Mouse (Mus musculus): ENCODE measurements around the gene Ctnnbl1.

Gene Ctnnbl1

DNA sequence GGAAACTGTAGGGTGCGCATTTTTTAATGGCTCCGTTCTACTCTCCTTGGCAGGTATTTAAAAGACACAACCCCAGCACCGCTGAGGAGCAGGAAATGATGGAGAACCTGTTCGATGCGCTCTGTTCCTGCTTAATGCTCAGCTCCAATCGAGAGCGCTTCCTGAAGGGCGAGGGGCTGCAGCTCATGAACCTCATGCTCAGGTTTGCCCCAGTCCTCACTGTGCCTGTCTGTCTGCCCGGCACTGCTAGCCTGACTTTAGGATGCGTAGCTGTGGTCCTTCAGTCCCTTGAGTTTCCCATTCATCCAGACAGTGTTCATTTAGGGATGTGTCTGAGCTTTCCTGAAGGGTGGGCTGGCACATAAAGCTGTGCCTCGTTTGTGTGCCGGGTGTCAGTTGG is 82.2 kb downstream of the Ctnnbl1 start:
- no peak for DNase-seq (ENCODE audit: low read depth, low spot score)

DNA sequence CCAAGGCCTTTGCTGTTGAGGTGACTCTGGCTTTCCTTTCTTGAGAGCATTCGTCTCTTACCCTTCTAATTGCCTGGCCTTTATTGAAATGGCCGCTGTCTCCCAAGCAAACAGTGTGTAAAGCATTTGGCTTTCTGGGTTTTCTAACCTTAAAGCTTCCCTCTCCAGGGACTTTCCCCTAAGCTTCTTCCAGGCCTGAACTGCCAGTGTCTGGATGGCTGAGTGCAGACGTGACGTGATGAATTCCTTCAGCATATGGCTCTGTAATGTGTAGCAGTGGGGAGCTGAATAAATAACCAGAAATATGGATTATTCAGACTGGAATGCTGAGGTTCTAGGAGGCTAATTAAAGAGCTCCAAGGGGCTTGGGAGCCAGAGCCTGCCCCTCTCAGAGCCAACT is 84.1 kb downstream of the Ctnnbl1 start:
- no peak for DNase-seq (ENCODE audit: low read depth, low spot score)

DNA sequence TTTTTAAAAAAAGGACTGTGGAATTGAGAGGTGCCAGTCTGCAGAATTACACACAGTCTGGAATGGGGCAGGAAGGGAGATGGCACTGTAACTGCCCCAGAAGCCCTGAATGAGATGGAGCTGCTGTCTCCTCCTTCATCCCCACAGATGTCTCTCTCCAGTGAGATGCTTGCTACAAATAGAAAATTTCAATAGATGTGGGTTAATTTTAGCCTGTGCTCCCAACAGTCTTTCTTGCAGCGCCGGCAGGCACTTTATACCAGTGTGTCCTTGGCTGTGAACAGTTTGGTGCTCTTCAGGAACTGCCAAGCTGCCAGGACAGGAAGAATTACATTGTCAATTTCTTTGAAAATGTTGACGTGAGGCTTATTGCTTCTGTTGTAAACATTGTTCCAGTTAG is 86.3 kb downstream of the Ctnnbl1 start:
- DNase-seq (ENCODE audit: low read depth, low spot score) = no peak

DNA sequence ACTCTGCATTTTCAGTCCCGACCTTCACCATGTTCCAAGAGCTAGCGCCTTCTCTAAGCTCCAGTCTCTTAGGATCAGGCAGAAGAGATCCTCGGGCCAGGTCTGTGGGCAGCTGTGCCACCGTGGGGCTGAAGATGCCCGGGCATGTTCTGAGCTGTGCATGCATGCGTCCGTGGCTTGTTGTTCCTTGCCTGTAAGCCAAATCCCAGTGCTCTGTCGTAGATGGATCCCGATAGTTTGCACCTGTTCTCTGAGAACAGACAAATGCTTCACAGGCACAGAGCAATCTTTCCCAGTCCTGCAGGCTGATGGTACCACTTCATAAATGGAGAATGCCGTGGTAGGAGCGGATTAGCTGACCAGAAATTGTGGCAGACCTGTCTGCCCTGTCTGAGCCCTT is 87.0 kb downstream of the Ctnnbl1 start:
- DNase-seq (ENCODE audit: low read depth, low spot score) = no peak

DNA sequence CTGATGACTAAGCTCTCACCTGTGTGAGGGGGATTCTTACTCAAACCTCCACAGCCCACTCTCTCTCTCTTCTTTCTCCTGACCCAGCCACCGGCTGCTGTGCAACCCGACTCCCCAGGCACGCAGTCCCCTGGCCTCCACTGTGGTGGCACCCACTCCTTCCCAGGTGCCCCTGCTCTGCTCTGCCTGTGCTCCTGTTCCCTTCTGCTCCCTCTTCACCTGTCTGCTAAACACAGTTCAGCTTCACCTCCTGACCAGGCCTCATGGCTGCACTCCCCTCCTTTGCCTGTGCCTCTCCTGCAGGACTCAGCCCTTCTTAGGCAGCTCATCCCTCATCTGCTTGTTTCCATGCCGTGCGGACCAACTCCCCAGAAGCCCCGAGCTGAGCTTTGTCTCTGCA is 92.9 kb downstream of the Ctnnbl1 start:
- DNase-seq (ENCODE audit: low read depth, low spot score) = no peak

DNA sequence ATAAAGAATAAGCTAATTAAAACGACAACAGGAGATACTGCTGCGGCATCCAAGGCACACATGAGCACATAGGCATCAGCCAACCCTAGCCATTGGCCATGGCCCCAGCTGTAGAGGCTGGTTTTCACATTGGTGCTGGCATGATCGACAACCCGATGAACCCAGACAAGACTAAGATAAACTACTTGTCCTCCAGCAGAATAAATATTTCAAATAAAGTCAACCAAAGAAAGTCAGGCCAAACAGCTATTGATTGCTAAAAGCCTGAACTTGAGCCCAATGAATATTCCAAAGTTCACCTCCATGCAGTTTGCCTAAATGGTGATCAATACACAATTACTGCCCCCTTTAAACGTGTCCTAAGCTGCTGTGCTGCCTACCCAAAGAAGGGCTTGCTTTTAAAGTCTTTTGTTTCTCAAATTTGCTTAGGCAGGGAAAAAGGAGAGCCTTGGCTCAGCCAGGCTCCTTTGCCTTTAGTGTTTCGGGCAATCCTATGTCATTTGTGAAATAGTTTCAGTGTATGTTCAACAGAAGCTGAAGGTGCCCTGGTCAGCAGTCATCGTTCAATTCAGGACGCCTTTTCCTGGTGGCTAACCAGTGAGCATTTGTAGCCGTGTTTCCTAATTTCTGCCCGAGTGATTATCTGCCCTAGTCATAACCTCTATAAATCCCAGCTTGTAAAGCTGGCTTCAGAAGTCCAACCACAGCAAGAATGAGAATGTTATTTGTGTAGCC is 93.6 kb downstream of the Ctnnbl1 start:
- DNase-seq (ENCODE audit: low read depth, low spot score) = no peak

DNA sequence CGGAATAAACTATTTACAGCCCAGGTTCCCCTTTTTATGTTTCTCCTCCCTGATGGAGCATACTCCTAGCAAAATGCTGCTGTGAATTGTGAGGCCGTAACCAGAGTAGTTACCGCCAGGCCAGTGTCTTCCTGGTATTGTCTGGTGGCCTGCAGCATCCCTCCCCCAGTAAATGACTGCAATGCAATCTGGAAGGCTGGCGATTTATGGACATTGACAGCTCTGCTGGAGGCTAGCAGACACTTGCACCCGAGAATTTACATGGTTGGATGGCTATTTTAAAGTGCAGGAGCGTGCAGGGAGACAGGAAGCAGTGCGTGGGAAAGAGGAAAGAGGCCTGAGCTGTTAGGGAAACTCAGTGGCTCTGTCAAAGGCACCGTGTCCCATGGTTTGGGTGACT is 99.8 kb downstream of the Ctnnbl1 start:
- DNase-seq (ENCODE audit: low read depth, low spot score) = no peak

DNA sequence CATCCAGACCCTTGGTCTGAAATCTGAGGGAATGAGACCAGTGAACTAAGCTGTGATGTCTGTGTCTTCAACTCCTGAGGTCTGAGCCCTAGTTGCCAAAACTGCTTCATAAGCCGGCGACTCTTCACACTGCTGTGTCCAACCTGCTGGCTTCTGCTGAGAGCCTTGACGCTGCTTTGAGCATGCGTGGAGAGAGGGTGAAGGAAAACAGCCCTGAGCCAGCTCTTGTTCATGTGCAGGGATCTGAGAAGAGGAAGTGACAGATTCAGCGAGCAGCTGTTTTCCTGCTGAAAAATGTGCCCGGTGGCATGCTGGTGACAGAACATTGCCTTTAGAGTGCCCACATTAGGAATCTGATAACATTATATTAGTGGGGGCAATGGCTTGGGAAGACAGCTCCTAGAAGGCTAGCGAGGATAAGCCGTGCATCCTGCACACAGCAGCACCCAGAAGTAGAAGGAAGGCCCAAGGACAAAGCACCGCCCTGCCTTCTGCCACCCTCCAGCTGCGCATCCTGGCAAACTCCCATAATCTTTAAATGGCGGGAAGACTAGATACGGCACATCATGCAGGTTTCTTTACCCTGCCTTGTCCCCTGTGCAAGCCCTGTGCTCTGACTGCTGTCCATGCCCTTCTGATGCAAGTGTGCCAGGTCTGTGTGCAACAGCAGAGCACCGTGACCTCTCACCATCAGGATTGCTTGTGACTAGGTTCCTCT is 101.2 kb downstream of the Ctnnbl1 start:
- no peak for DNase-seq (ENCODE audit: low read depth, low spot score)

DNA sequence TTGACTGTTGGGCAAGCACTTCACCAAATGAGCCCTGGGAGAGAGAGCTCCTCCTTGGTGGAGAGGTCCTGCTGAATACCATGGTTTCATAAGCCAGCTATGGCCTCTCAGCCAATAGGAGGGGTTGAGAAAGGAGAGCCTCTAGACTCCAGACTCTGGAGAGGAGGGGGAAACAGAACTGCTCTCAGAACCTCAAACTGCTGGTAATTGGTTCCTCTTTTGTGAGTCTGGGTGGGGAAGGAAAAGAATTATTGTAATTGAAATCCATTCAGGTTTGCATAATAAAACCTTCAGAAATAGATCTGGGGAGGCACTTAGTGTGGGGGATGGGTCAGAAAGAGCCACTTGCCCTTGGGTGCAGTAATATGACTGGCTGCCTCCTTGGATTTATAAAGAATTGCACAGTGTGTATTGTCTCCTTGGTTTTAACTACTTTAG is 103.5 kb downstream of the Ctnnbl1 start:
- no peak for DNase-seq (ENCODE audit: low read depth, low spot score)

DNA sequence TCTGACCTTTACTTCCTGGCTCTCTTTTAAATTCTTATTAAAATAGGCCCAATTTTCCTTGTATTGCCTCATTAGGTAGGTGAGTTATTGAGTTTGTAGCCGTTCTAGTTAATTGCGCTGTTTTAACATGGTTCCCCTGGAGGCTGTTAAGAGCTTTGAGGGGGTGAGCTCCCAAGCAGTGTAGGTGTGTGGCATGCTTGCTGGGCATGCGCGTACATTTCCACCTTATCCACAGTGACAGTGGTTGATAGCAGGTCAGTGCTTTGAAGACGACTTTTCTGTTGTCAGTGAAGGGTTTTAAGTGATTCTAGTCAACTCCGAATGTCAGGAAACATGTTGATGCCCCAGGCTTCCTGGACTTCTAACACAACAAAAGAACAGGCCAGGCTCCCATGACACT is 103.9 kb downstream of the Ctnnbl1 start:
- DNase-seq (ENCODE audit: low read depth, low spot score) = no peak

DNA sequence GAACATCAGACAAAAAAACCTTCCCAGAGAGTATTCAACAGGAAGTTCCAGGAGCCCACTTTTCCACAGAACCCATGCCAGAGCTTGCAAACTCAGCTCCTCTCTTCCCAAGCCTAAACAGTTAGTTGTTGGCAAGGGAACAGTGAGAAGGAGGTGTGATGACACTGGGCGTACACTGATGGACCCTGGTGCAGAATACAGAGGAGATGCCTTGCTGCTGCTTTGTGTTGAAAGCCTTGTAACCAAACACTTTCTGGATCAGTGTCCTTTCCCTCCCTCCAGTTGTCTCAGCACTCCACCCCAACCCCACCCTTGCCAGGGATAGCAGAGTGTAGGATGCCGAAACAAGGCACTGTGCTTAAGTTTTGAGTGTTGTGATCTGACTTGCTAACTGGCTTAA is 107.5 kb downstream of the Ctnnbl1 start:
- DNase-seq (ENCODE audit: low read depth, low spot score) = no peak

DNA sequence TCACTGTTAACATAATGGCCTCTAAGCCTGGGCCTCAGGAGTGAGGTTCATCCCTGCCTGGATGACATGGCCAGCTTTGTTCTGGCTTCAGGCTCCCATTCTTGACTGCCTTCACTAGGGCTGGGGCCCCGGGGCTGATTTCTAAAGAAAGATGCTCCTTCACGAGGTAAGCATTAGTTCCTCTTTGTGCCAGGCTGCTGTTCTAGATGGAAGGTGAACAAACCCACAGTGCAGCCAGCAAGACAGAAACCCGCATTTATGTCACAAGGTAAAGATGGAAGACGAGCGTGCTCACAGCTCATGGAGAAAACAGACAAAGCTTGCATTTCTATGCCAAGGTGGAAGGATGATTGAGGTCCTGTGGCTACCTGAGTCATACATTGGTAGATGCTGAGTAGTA is 108.6 kb downstream of the Ctnnbl1 start:
- no peak for DNase-seq (ENCODE audit: low read depth, low spot score)

DNA sequence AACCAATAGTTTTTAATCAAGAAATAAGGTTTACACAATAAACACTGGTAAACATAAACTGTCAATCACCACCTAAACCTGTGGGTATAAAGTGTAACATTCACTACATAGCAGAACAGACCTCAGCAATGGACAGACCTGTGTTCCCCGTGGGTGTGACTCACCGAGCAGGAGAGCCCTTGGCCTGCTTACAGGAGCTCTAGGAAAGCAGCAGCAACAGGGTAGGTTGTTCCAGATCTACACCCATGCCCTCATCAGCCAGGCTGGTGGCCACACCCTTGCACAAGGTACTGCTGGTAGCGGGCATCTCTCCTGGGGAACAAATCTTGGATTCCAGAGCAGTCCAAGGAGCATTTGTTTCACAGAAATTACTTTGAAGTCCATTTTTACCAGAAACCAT is 115.9 kb downstream of the Ctnnbl1 start:
- no peak for DNase-seq (ENCODE audit: low read depth, low spot score)

DNA sequence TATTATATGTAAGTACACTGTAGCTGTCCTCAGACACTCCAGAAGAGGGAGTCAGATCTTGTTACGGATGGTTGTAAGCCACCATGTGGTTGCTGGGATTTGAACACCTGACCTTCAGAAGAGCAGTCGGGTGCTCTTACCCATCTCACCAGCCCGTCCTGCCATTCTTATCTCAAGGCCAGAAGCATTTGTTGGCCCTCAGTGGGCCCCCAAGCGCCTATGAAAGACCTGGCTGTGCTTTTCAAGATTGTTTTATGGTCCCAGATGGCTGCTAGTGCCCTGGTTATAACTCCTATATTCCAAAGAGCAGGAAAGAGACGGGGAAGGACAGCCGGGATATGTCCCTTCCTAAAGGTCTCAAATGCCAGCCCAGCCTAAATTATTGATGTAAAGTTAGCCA is 118.6 kb downstream of the Ctnnbl1 start:
- no peak for DNase-seq (ENCODE audit: low read depth, low spot score)

DNA sequence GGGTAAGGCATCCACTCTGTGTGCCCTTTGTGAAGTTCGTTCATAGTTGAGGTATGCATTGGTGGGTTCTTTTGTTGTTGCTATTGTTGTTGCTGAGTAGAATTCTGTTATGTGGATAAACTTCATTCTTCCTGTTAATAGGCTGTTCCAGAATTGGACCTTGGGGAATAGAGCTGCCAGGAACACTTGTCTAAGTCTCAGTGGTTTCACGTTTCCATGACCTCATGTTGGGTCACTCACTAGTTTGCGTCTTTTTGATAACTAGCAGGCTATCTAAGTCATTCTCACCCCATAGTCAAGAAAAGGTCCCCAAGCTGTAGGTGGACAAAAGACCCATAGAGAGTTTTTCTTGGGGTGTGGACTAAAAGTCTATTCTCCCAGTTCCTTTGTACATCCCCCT is 120.3 kb downstream of the Ctnnbl1 start:
- DNase-seq (ENCODE audit: low read depth, low spot score) = no peak

DNA sequence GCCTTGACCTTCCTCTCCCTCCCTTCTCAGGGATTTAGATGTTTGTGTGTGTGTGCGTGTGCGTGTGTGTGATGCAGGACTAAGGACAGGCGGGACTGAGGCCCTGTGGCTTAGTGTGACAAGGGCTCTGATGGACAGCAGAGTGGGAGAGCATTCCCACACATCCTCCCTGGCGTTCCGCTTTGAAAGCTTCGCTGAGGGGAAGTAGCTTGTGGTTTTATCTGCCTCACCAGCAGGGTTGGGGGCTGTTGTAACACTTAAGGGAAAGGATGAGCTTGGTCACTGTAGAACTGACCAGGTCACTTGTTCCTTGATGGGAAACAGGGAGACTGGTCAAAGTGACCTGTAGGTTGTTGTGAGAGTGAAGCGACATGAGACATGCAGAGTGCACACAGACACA is 121.1 kb downstream of the Ctnnbl1 start:
- no peak for DNase-seq (ENCODE audit: low read depth, low spot score)

DNA sequence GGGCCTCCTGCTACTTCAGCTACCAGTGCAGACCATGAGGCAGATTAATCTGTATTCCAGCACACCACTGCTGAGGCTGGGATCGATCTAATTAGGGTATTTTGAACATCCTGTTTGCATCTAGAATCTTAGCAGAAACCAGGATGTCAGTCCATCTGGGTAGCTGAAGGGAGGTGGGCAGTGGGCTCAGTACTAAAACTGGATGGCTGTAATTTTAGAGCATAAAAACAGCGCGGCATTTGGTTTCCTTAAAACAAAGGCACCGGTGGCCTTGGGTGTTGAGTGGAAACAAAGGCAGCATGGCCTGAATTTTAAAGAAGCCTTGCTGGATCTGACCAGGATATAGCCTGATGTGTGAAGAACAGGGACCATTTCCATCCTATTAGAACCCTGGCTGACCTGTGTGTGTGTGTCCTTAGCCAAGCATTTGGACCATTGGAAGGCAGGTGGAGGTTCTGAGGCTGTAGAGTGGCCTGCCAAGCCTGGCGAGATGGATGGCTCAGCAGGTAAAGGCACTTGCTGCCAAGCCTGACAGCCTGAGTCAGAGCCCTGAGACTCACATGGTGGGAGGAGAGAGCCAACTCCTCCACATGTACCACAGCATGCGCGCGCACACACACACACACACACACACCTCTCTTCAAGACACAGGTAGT is 122.0 kb downstream of the Ctnnbl1 start:
- DNase-seq (ENCODE audit: low read depth, low spot score) = no peak

DNA sequence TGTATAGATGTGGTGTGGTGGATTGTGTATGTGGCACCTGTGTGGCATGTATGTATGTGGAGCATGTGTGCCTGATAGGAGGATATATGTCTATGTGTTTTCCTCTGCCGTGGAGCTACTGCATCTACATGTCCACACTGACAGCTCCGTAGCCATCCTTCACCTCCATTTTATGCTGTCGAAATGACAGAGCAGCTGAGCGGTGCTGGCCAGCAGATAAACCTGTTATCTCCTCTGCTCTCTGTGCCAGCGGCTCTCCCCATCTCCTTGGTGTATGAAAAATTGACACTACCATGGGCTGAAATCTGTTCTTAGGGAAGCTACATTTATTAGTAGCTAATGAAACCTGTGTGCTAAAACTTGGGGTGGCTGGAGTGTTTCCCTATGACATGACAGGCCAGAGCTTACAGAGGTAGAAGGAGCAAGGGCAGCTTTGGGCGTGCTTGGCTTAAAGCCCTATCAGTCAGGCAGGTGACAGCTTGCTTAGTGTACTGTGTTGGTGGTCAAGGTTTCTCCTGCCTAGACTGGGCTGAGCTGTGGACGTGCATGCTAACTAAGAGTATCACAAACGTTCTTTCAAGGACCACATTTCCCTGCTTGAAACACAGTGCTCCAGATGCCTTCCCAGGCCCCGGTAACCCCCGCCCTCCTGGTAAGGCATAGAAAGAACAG is 124.2 kb downstream of the Ctnnbl1 start:
- no peak for DNase-seq (ENCODE audit: low read depth, low spot score)

DNA sequence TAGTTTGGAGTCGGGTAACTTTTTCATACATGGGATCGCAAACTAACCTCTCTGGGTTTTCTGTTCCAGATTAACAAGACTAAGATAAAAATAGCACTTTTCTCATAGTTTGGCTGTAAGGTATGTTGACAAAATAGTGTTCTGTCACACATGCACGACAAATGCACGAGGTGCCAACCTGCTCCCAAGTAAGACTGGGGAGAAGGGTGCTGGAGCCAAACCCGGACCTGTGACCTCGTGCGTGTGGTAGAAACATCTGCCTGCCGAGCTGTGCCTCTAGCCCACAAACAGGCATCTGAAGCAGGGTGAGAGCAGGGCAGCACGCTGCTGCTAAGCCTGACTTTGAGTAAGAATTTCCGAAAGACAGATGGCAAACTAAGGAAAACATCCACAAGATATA is 125.1 kb downstream of the Ctnnbl1 start:
- no peak for DNase-seq (ENCODE audit: low read depth, low spot score)

DNA sequence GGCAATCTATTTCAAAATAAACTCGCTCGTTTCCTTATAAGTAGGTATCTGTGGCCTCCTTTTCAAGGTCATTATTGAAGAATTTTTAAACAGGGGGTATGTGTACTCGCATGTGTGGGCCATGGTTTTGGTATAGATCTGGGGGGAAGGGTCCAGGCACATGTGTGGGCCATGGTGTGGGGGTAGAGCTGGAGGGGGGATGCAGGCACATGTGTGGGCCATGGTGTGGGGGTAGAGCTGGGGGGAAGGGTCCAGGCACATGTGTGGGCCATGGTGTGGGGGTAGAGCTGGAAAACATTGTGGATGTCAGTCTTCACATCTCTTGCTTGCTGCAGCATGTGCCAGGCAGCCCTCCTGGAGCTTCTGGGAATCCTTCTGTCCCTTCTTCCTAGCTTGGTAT is 129.9 kb downstream of the Ctnnbl1 start:
- DNase-seq (ENCODE audit: low read depth, low spot score) = no peak

DNA sequence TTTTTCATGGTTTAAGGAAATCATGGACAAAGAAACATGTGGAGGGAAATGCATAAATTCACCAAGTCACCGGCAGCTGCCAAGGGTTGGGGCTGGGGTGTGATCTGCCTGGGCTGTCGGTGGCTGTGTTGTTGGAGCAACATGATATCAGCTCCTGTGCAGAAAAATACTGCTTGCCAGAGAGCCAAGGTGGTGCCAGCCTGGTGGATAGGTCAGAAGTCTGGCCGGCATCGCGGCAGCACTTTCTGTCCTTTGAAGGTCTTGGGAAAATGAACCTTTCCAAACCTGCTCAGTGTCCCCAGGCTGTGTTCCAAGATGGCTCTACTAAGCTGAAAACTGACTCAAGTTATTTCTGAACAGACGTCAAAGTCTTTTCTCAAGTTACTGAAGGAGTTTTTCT is 133.0 kb downstream of the Ctnnbl1 start:
- DNase-seq (ENCODE audit: low read depth, low spot score) = no peak

DNA sequence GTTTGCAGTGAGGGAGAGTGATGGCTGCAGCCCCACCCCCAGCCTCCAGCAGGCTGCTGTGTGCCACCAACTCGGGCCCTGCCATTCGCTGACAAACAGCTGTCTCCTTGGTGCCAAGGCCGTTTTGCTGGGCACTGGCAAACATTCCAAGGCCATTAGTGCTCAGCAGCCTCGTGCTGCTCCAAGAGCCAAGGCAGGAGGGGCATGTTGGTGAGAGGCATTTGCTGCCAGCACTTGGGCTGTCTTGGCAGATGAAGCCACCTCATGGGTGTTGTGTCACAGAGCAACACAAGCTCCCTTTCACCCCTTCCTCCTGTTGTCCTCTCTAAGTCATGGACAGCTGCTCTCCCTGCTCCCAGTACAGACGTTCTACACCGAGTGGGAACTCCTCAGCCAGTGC is 136.0 kb downstream of the Ctnnbl1 start:
- DNase-seq (ENCODE audit: low read depth, low spot score) = no peak

All from c-Kit-negative CD71-positive TER-119-positive erythroid progenitor cells, embryonic 14.5 days (primary cell).